In genomic region chr8:84871376-84872308, GRCm38 (mm10) we compare ENCODE assay signal across 8 mouse cellular contexts. TPM values are rescaled to one million over a fixed set of nuclear protein-coding genes. Genes with fewer than 3 reads are reported as not detected.
A peak's percentile ranks its signal among the peaks of the same experiment; 100 is the strongest.
DNase-seq lines count a peak whose midpoint lies in the region; ATAC-seq and TF ChIP-seq lines count a peak whose summit lies in the region.

Gene Syce2 (plus strand): TSS chr8:84872111.

- peak within 1 kb of the TSS; percentile 49 for H3K4me3 ChIP-seq in forebrain, postnatal 0 days (ENCODE audit: low read depth, low read length)
- H3K4me3 ChIP-seq in hindbrain, embryonic 13.5 days, result peak within 1 kb of the TSS; percentile 42
- peak within 1 kb of the TSS; percentile 46 for H3K4me3 ChIP-seq in left cerebral cortex, adult 2 months
- H3K4me3 ChIP-seq in macrophage (ENCODE audit: inconsistent target), result peak within 1 kb of the TSS; percentile 27

- H3K27ac ChIP-seq in forebrain, postnatal 0 days (ENCODE audit: low read depth, low read length), result no peak within 1 kb of the TSS
- H3K27ac ChIP-seq in hindbrain, embryonic 13.5 days, result no peak within 1 kb of the TSS
- no peak within 1 kb of the TSS for H3K27ac ChIP-seq in left cerebral cortex, adult 2 months
- peak within 1 kb of the TSS; percentile 15; the same call in 1 of the 2 replicates for H3K27ac ChIP-seq in macrophage

- 18% methylated on average over 42 of the region's 46 CpGs for WGBS in forebrain, postnatal 0 days
- 18% methylated on average over 46 of the region's 46 CpGs for WGBS in hindbrain, embryonic 13.5 days
- WGBS in macrophage (ENCODE audit: missing documents), result 4% methylated on average over 39 of the region's 46 CpGs

- peak within 1 kb of the TSS; percentile 87 for H3K4me2 ChIP-seq in forebrain, postnatal 0 days (ENCODE audit: low read depth)
- peak within 1 kb of the TSS; percentile 73 for H3K4me2 ChIP-seq in hindbrain, embryonic 13.5 days

- intact Hi-C loops in left cerebral cortex, adult 2 months (cut with DNase I), result no loop called here

- peak; percentile 84 for DNase-seq in T-cell, adult 2 months (ENCODE audit: low spot score)
- DNase-seq in cerebellum, adult 8-10 months, result peak; percentile 53
- DNase-seq in forebrain, postnatal 0 days, result peak; percentile 78
- DNase-seq in left cerebral cortex, adult 2 months (ENCODE audit: extremely low spot score in 1 of 2, low spot score in 2 of 2), result peak; percentile 53 to 57
- DNase-seq in retina, postnatal 1 day, result peak; percentile 80
- DNase-seq in urinary bladder, postnatal 25 days (ENCODE audit: low spot score), result peak; percentile 81

- peak within 1 kb of the TSS; percentile 53 for H3K9ac ChIP-seq in forebrain, postnatal 0 days
- peak within 1 kb of the TSS; percentile 66 for H3K9ac ChIP-seq in hindbrain, embryonic 13.5 days

- peaks cover 35% of the 10 kb centered on the region for H3K36me3 ChIP-seq in forebrain, postnatal 0 days (ENCODE audit: insufficient read depth)
- H3K36me3 ChIP-seq in hindbrain, embryonic 13.5 days, result peaks cover 32% of the 10 kb centered on the region
- peaks cover 27% of the 10 kb centered on the region for H3K36me3 ChIP-seq in macrophage (ENCODE audit: inconsistent target)

- H3K9me3 ChIP-seq in forebrain, postnatal 0 days (ENCODE audit: low read length), result no peaks in the 10 kb centered on the region
- H3K9me3 ChIP-seq in hindbrain, embryonic 13.5 days, result no peaks in the 10 kb centered on the region

- peak; percentile 89 for ATAC-seq in forebrain, postnatal 0 days
- ATAC-seq in hindbrain, embryonic 13.5 days (ENCODE audit: low FRiP score), result peak; percentile 66

- no peaks in the 10 kb centered on the region for H3K27me3 ChIP-seq in forebrain, postnatal 0 days (ENCODE audit: insufficient read depth, low read length)
- peaks cover 14% of the 10 kb centered on the region for H3K27me3 ChIP-seq in hindbrain, embryonic 13.5 days

- H3K4me1 ChIP-seq in forebrain, postnatal 0 days (ENCODE audit: insufficient read depth), result 0 out of 2 replicates have a peak, but pooled peaks cover 4% of the 10 kb centered on the region
- peaks cover 14% of the 10 kb centered on the region for H3K4me1 ChIP-seq in hindbrain, embryonic 13.5 days (replicated peaks)

- no peaks in the 10 kb centered on the region for H3K79me2 ChIP-seq in macrophage (ENCODE audit: inconsistent target)

- peak; percentile 40; the same call in 1 of the 2 replicates for TF ChIP-seq CTCF in forebrain, postnatal 0 days (IDR thresholded peaks at IDR 0.05; ENCODE audit: low read depth)
- peak; percentile 31 for TF ChIP-seq CTCF in left cerebral cortex, adult 2 months (IDR thresholded peaks at IDR 0.05)

RNA-seq across cellular contexts. Expression of gene Syce2, which starts in this region (rescaled TPM):
- 27.5 and 32.2 TPM in 2 replicates for total RNA-seq in forebrain, postnatal 0 days (2014; rRNA removed)
- polyA plus RNA-seq in forebrain, postnatal 0 days (2015; fragmentation: Nextera tagmentation; extraction: Ambion mirVana), result 77.9 and 78.2 TPM in 2 replicates
- 17.8 and 20.4 TPM in 2 replicates for polyA plus RNA-seq in hindbrain, embryonic 13.5 days (2015; fragmentation: Nextera tagmentation; extraction: Ambion mirVana)
- total RNA-seq in left cerebral cortex, adult 2 months (2021), result 1 to 10 TPM; 7.8 to 8.0 TPM
- 1 to 10 TPM in 12 of 26 experiments, under 1 TPM in 2, not detected in 12; 0.54 to 4.8 (median 2.3) TPM for total RNA-seq in macrophage (2018; cell fraction: chromatin; rRNA removed)
- total RNA-seq in macrophage (2018; cell fraction: cytosol; rRNA removed), result 10 to 100 TPM in 9 of 26 experiments, 1 to 10 TPM in 17; 4.6 to 17.5 (median 9.3) TPM
- total RNA-seq in macrophage (2018; cell fraction: nucleus; rRNA removed), result 10 to 100 TPM in 1 of 26 experiments, 1 to 10 TPM in 22, under 1 TPM in 2, not detected in 1; 0.87 to 18.9 (median 2.3) TPM
- polyA plus RNA-seq in macrophage (2018), result 7.0 to 30.9 TPM (median 18.1 TPM) in 3 replicates
